Mouse (Mus musculus) stomach, postnatal 0 days (tissue): ENCODE results near the gene Rdh16f2.

ENCODE experiments used
- CTCF ChIP-seq: IDR thresholded peaks from 2 replicates; pipeline ENCODE4 v1.5.1; 2016; ENCODE audit warnings: antibody characterized with exemption, low read depth, mild to moderate bottlenecking, moderate library complexity
- EP300 ChIP-seq: optimal IDR thresholded peaks from 2 replicates; pipeline ENCODE3; 2016; ENCODE audit warnings: antibody characterized with exemption

DNA sequence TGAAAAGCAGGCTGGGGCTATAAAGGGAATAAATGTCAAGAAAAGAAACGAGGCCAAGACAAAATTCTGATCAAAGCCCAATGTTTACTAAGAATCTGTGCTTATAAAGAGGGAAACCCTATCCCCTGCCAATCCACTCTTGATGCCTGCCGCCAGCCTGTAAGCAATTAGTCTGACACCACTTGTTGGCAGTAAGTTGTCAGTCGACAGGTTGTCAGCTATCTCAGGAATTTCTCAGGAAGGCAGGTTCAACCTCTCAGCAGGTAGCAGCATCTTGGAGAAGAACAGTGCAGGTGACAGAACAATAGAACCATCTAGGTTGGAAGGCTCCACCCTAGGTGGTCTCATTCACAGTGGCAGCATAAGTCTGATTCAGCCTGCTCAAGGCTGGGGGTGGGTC is 37.2 kb upstream of the Rdh16f2 start:
- TF ChIP-seq CTCF = no peak
- TF ChIP-seq EP300 = no peak
